Mouse (Mus musculus) CH12.LX (cell line): ENCODE measurements around the gene Lrig2. TPM values are rescaled to one million over a fixed set of nuclear protein-coding genes. Genes with fewer than 3 reads are reported as not detected.

Experiments
- DNase-seq: peaks from one replicate; pipeline ENCODE4 v3.0.0-alpha.2; 2013; ENCODE audit errors: extremely low read depth
- H3K27ac ChIP-seq: 2 replicates; pipeline ENCODE4 v1.5.1; 2012; ENCODE audit warnings: low read depth, mild to moderate bottlenecking, control low read depth, moderate library complexity; ENCODE audit not compliant: insufficient read depth
- H3K27me3 ChIP-seq: replicated peaks from 2 replicates; pipeline ENCODE3; 2012; ENCODE audit warnings: inconsistent platforms
- H3K36me3 ChIP-seq, 2 experiments: replicated peaks in 1 of 2; 2 replicates each; pipeline versions ENCODE3 to v1.6.1; 2012; ENCODE audit warnings: inconsistent platforms in 1 of 2, low read length in 1 of 2, mild to moderate bottlenecking in 1 of 2, mixed read lengths in 1 of 2, moderate library complexity in 1 of 2; ENCODE audit not compliant: control insufficient read depth in 1 of 2, insufficient read depth in 1 of 2
- H3K4me1 ChIP-seq, 2 experiments: 2 replicates each; pipeline ENCODE4 v1.6.1; 2012; ENCODE audit warnings: inconsistent platforms in 1 of 2, moderate library complexity in 1 of 2; ENCODE audit not compliant: insufficient read depth in 2 of 2, control insufficient read depth in 1 of 2
- H3K4me2 ChIP-seq: 2 replicates; pipeline ENCODE4 v1.6.1; 2012; ENCODE audit warnings: low read depth, mild to moderate bottlenecking, control low read depth; ENCODE audit not compliant: poor library complexity, insufficient read depth, severe bottlenecking
- H3K4me3 ChIP-seq, 3 experiments: fragments of 150-350 bp in 1 of 3; sonication (generic) in 1 of 3; replicated peaks in 1 of 3; 2 replicates each; pipeline versions ENCODE3 to v1.5.1; 2011 to 2012; ENCODE audit warnings: low read depth in 2 of 3, low read length in 2 of 3, mild to moderate bottlenecking in 2 of 3, moderate library complexity in 2 of 3, control low read depth in 1 of 3, improper control_type of control experiment in 1 of 3, inconsistent platforms in 1 of 3, mixed read lengths in 1 of 3; ENCODE audit not compliant: poor library complexity in 1 of 3
- H3K79me2 ChIP-seq: replicated peaks from 2 replicates; pipeline ENCODE4 v1.6.1; 2012; ENCODE audit warnings: mild to moderate bottlenecking, moderate library complexity; ENCODE audit not compliant: control insufficient read depth, poor library complexity, insufficient read depth, severe bottlenecking; ENCODE audit errors: extremely low read depth
- H3K9ac ChIP-seq: 2 replicates; pipeline ENCODE4 v1.6.1; 2012; ENCODE audit warnings: low read depth, mild to moderate bottlenecking, control low read depth, moderate library complexity; ENCODE audit not compliant: insufficient read depth
- H3K9me3 ChIP-seq: replicated peaks from 2 replicates; pipeline ENCODE3; 2012; ENCODE audit warnings: low read length, inconsistent platforms, mixed read lengths
- CHD1 ChIP-seq: IDR thresholded peaks from 2 replicates; pipeline ENCODE4 v1.6.1; 2012; ENCODE audit warnings: low read depth, low read length, improper control_type of control experiment, inconsistent platforms
- CHD2 ChIP-seq: IDR thresholded peaks from 2 replicates; pipeline ENCODE4 v1.6.1; 2011; ENCODE audit warnings: low read length, improper control_type of control experiment
- CTCF ChIP-seq, 2 experiments: IDR thresholded peaks in 1 of 2; conservative IDR thresholded peaks in 1 of 2; 2 replicates each; pipeline ENCODE4 v1.5.1; 2011 to 2012; ENCODE audit warnings: low read depth in 2 of 2, low read length in 2 of 2, improper control_type of control experiment in 1 of 2, inconsistent platforms in 1 of 2, mild to moderate bottlenecking in 1 of 2, moderate library complexity in 1 of 2
- ELF1 ChIP-seq: IDR thresholded peaks from 2 replicates; pipeline ENCODE4 v1.6.1; 2014; ENCODE audit warnings: low read depth, mild to moderate bottlenecking, inconsistent platforms, low read length, improper control_type of control experiment
- ETS1 ChIP-seq: conservative IDR thresholded peaks from 2 replicates; pipeline ENCODE4 v1.6.1; 2012; ENCODE audit warnings: low read depth, mild to moderate bottlenecking, inconsistent platforms, low read length, improper control_type of control experiment, moderate library complexity
- HCFC1 ChIP-seq: IDR thresholded peaks from 2 replicates; pipeline ENCODE4 v1.6.1; 2012; ENCODE audit warnings: low read depth, mild to moderate bottlenecking, inconsistent platforms, low read length, improper control_type of control experiment
- JUN ChIP-seq: IDR thresholded peaks from 2 replicates; pipeline ENCODE4 v1.6.1; 2011; ENCODE audit warnings: low read depth, mild to moderate bottlenecking, low read length, improper control_type of control experiment, moderate library complexity; ENCODE audit not compliant: insufficient read depth
- JUND ChIP-seq: conservative IDR thresholded peaks from 2 replicates; pipeline ENCODE4 v1.6.1; 2011; ENCODE audit warnings: low read depth, low read length, improper control_type of control experiment
- KAT2A ChIP-seq: IDR thresholded peaks from 2 replicates; pipeline ENCODE4 v1.6.1; 2012; ENCODE audit warnings: low read length, improper control_type of control experiment, inconsistent platforms; ENCODE audit not compliant: insufficient replicate concordance
- MAFK ChIP-seq: IDR thresholded peaks from 2 replicates; pipeline ENCODE4 v1.6.1; 2011; ENCODE audit warnings: low read length, improper control_type of control experiment; ENCODE audit not compliant: insufficient replicate concordance
- MEF2A ChIP-seq: IDR thresholded peaks from 2 replicates; pipeline ENCODE4 v1.6.1; 2014; ENCODE audit warnings: low read depth, mild to moderate bottlenecking, inconsistent platforms, low read length, improper control_type of control experiment, borderline replicate concordance
- MYC ChIP-seq: IDR thresholded peaks from 2 replicates; pipeline ENCODE4 v1.6.1; 2011; ENCODE audit warnings: low read depth, mild to moderate bottlenecking, improper control_type of control experiment, low read length
- RAD21 ChIP-seq: IDR thresholded peaks from 2 replicates; pipeline ENCODE4 v1.6.1; 2011; ENCODE audit warnings: low read depth, mild to moderate bottlenecking, low read length, improper control_type of control experiment, moderate library complexity
- RCOR1 ChIP-seq: conservative IDR thresholded peaks from 2 replicates; pipeline ENCODE4 v1.6.1; 2012; ENCODE audit warnings: low read depth, mild to moderate bottlenecking, inconsistent platforms, low read length, improper control_type of control experiment
- SIN3A ChIP-seq: IDR thresholded peaks from 2 replicates; pipeline ENCODE4 v1.6.1; 2012; ENCODE audit warnings: low read length, improper control_type of control experiment, inconsistent platforms
- TCF12 ChIP-seq: IDR thresholded peaks from 2 replicates; pipeline ENCODE4 v1.6.1; 2014; ENCODE audit warnings: low read depth, mild to moderate bottlenecking, inconsistent platforms, low read length, improper control_type of control experiment
- UBTF ChIP-seq: IDR thresholded peaks from 2 replicates; pipeline ENCODE4 v1.6.1; 2012; ENCODE audit warnings: low read depth, mild to moderate bottlenecking, inconsistent platforms, low read length, improper control_type of control experiment, moderate library complexity
- ZKSCAN1 ChIP-seq: IDR thresholded peaks from 2 replicates; pipeline ENCODE4 v1.6.1; 2012; ENCODE audit warnings: low read depth, inconsistent platforms, low read length, improper control_type of control experiment, borderline replicate concordance
- ZMIZ1 ChIP-seq: IDR thresholded peaks from 2 replicates; pipeline ENCODE4 v1.6.1; 2012; ENCODE audit warnings: low read depth, mild to moderate bottlenecking, inconsistent platforms, low read length, improper control_type of control experiment
- ZNF384 ChIP-seq: IDR thresholded peaks from 2 replicates; pipeline ENCODE4 v1.6.1; 2012; ENCODE audit warnings: low read depth, low read length, improper control_type of control experiment, inconsistent platforms
- dilution Hi-C: fragments of 300-500 bp; cut with MboI; formaldehyde crosslinking; loops from 2 replicates; pipeline ENCODE4 v1.14.3; 2020; ENCODE audit warnings: low sequenced_read_pairs; ENCODE audit not compliant: extremely low pct_unique_long_range_greater_than_20kb, extremely low pct_ligation_motif_present
- in situ Hi-C: fragments of 300-500 bp; cut with MboI; formaldehyde crosslinking; loops from 3 replicates; pipeline ENCODE4 v1.14.3; 2019; ENCODE audit warnings: low sequenced_read_pairs, low pct_ligation_motif_present, low pct_unique_long_range_greater_than_20kb, mixed read lengths
- polyA plus RNA-seq: library from polyadenylated mRNA; unstranded; fragments of >175 nt; gene quantifications from 2 replicates; pipeline ENCODE4 v1.2.1, GENCODE M21; 2012; ENCODE audit warnings: low read depth; ENCODE audit not compliant: insufficient read length
- total RNA-seq, 2 experiments: library from RNA; depleted of rRNA; stranded (reverse); fragments of 300-350 nt in 1 of 2; fragments of >200 nt in 1 of 2; gene quantifications; 2 replicates each; pipeline ENCODE4 v1.2.3; 2012 to 2014

The Lrig2 gene
- total and polyA plus RNA-seq, 3 experiments, result 2.8 to 5.4 (median 5.1) TPM

DNA sequence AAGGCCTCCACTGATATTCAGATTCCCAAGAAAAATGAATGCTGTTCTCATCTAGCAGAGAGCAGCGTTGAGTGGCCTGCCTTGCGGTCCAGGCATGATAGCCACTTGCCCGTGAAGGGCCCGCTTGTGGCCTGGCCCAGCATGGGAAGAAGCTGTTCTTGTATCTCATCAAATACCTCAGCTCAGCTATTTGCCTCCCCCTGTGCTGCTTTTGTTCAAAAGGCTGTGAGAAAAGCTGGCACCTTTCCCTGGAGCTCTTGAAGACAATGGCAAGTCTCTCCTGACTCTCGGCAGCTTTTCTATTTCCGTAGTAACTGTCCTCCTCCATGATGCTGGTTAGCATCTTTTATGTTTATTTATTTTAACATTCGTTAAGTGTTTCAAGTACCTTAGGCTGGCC lies 74.1 kb downstream of the Lrig2 start:
- TF ChIP-seq MYC, result no peak
- TF ChIP-seq JUN, result no peak
- TF ChIP-seq CHD1, result no peak
- TF ChIP-seq ZMIZ1, result no peak
- TF ChIP-seq HCFC1, result no peak
- no peak for TF ChIP-seq CTCF (conservative IDR thresholded peaks at IDR 0.05 in 1 of 2, IDR thresholded peaks at IDR 0.05 in 1 of 2; ENCODE audit: low read depth in 2 of 2, low read length in 2 of 2)
- no peak for TF ChIP-seq CHD2
- TF ChIP-seq TCF12, result no peak
- TF ChIP-seq KAT2A, result no peak
- no peak for TF ChIP-seq SIN3A
- no peak for TF ChIP-seq ELF1
- no peak for TF ChIP-seq MAFK
- no peak for TF ChIP-seq UBTF
- TF ChIP-seq MEF2A, result no peak
- no peak for TF ChIP-seq ETS1
- no peak for TF ChIP-seq RAD21
- no peak for DNase-seq
- H3K4me2 ChIP-seq, result no peak overlapping the region
- H3K4me3 ChIP-seq, result no peak overlapping the region
- H3K27ac ChIP-seq, result no peak overlapping the region
- H3K9me3 ChIP-seq, result no peaks in the 10 kb centered on the region
- no peaks in the 10 kb centered on the region for H3K27me3 ChIP-seq
- H3K4me1 ChIP-seq, result peaks cover 0 to 21% of the 10 kb centered on the region in 2 experiments; a peak in 2 of 4 replicates
- no peaks in the 10 kb centered on the region for H3K79me2 ChIP-seq
- in situ Hi-C loops, result loop anchor here (25.0 kb wide), 1 partner anchor 425 kb away; no protein-coding TSS in a partner anchor
- dilution Hi-C loops, result no loop called here
- no peaks in the 10 kb centered on the region for H3K36me3 ChIP-seq
- H3K9ac ChIP-seq, result no peak overlapping the region

DNA sequence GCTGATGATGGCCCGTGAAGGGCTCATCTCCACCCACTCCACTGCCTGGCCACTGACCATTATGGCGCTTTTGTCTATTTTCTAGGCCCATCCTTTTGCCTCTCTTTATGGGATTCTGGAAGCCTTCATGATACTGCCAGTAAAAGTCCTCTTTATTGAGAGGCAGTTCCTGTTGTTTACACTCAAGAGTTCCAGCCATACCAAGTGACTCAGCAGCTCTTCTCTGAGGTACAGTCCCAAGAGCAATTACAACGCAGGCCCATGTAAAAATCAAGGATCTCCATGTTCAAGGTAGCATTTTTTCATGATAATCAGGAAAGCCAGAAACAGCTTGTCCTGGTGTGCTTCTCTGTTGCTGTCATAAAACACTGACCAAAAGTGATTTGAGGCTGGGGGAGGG lies 75.8 kb downstream of the Lrig2 start:
- no peak for TF ChIP-seq JUN
- TF ChIP-seq ZNF384, result no peak
- no peak for TF ChIP-seq JUND
- TF ChIP-seq KAT2A, result no peak
- no peak for TF ChIP-seq ZKSCAN1
- no peak for TF ChIP-seq RCOR1
- TF ChIP-seq UBTF, result no peak
- no peaks in the 10 kb centered on the region for H3K9me3 ChIP-seq
- H3K4me3 ChIP-seq, result no peak overlapping the region
- DNase-seq, result no peak
- no peaks in the 10 kb centered on the region for H3K27me3 ChIP-seq
- H3K4me2 ChIP-seq, result no peak overlapping the region
- in situ Hi-C loops (loop anchor here (25.0 kb wide), 1 partner anchor 424 kb away; no protein-coding TSS in a partner anchor), dilution Hi-C loops (no loop called here)
- H3K79me2 ChIP-seq, result no peaks in the 10 kb centered on the region
- no peaks in the 10 kb centered on the region for H3K36me3 ChIP-seq
- no peak overlapping the region for H3K9ac ChIP-seq
- no peak overlapping the region for H3K27ac ChIP-seq
- H3K4me1 ChIP-seq, result peaks cover 0 to 12% of the 10 kb centered on the region in 2 experiments; a peak in 3 of 4 replicates
